Mouse (Mus musculus) MEL-GATA-1-ER (cell line): ENCODE measurements around the gene Cdx2.

Source experiments
- DNase-seq: peaks from one replicate; pipeline ENCODE4 v3.0.0-alpha.2; 2012; ENCODE audit warnings: low read depth; ENCODE audit errors: extremely low read depth

Cdx2 gene

DNA sequence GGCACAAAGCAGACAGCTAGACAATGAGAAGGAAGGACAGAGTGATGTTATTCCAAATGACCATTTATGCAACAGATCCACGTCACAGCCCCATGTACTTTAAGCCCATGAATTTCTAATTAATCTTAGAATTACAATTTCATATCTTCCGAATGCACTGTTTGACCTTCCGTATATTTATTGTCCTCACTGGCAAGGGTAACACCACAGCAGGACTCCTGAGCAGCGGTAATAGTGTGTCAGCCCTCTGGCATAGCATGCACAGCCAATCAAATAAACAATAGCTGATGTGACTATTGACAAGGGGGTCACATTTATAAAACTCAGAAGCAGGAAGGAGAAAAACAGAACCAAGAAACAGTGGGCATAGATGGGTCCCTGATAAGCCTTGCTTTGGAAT lies 46.3 kb downstream of the Cdx2 start:
- DNase-seq: no peak

DNA sequence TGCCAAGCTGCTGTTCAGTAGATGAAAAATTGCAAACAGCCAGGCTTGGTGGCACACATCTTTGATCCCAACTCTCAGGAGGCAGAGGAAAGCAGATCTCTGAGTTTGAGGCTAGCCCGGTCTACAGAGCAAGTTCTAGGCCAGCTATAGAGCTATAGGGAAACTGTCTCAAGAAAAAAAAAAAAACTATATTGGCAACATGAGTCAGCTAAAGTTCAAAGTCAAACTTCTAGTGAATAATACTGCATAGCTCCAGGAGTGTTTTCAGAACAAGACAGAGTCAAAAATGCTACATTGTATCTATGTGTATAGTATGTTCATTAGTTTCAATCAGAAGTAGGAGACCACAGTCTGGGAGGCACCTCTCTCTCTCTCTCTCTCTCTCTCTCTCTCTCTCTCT lies 46.9 kb downstream of the Cdx2 start:
- DNase-seq: no peak
